In the genomic region with DNA sequence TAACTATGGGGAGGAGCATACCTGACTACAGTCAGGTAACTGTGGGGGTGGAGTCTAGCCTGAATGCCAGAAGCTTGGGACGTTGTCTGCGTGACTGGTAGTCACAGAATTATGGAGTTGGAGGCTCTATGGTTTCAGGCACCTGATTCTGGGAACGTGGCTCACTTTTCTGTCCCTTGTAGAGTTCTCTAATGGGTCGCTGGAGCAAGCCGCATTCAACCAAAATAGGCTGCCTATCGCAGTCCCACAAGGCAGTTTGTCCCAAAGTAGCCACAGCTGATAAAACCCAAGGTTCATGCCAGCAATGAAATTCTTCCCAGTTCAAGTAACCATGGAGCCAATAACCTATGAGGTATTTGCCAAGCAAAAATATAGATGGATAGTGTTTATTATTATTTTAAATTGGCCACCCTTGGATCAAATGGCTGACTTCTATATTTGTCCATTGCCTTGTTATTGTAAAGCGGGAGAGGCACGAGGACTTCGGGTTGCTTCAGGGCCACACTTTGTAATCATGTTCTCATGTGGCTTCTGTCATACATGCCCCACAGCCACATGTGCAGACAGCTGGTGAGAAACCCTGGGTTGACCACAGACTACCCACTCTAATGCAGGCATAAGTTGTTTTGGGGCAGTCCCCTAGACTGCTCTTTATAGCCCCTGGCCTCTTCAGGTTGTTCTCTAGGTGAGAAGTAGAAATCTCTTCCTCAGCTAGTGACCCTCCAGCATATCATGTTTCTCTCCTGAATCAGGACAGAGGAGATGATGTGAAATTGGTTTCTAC, we compare ENCODE assay signal across 26 mouse cellular contexts.
A peak's percentile ranks its signal among the peaks of the same experiment; 100 is the strongest.
DNase-seq lines count a peak whose midpoint lies in the region; ATAC-seq and TF ChIP-seq lines count a peak whose summit lies in the region.
"Had no signal": no experiment of that assay in that cellular context is flagged by ENCODE, and none has a peak within 500 bp of the region (broad histone marks: within the 10 kb centered on the region; RNA-seq: fewer than 3 reads in every experiment).

No protein-coding gene starts in this region.

- H3K27me3 ChIP-seq in heart, embryonic 10.5 days (ENCODE audit: insufficient read depth, poor library complexity, severe bottlenecking): no peaks in the 10 kb centered on the region
- no peaks in the 10 kb centered on the region for H3K27me3 ChIP-seq in heart, postnatal 0 days (ENCODE audit: control insufficient read depth, insufficient read depth, low read length)
- H3K27me3 ChIP-seq: forebrain, embryonic 13.5 days; Patski had no signal

- peaks cover 8% of the 10 kb centered on the region for H3K4me1 ChIP-seq in heart, embryonic 10.5 days
- peaks cover 35% of the 10 kb centered on the region for H3K4me1 ChIP-seq in heart, postnatal 0 days (ENCODE audit: control insufficient read depth, insufficient read depth)
- H3K4me1 ChIP-seq: forebrain, embryonic 13.5 days had no signal

- no peak overlapping the region for H3K4me2 ChIP-seq in heart, postnatal 0 days (ENCODE audit: low read depth, low read length)
- H3K4me2 ChIP-seq: forebrain, embryonic 13.5 days; hindbrain, embryonic 14.5 days had no signal

- TF ChIP-seq EP300 in heart, postnatal 0 days (IDR thresholded peaks at IDR 0.05; ENCODE audit: low read depth): 0 out of 2 replicates have a peak, but pooled peaks have one; percentile 30

- TF ChIP-seq CTCF in heart, postnatal 0 days (IDR thresholded peaks at IDR 0.05; ENCODE audit: low read depth): no peak

- intact Hi-C loops in heart, postnatal 25 days (cut with DNase I): loop anchor here (10.0 kb wide), 1 partner anchor 265 kb away; no protein-coding TSS in a partner anchor

- H3K36me3 ChIP-seq in heart, embryonic 10.5 days: no peaks in the 10 kb centered on the region
- H3K36me3 ChIP-seq in heart, postnatal 0 days (replicated peaks; ENCODE audit: control insufficient read depth, insufficient read depth, low read length): no peaks in the 10 kb centered on the region
- H3K36me3 ChIP-seq: forebrain, embryonic 10.5 days; G1E had no signal

- ATAC-seq in heart, postnatal 0 days (ENCODE audit: insufficient read depth, low read depth): 0 out of 2 replicates have a peak, but pooled peaks have one; percentile 47
- ATAC-seq: activated CD4-positive, CD25-positive, alpha-beta regulatory T cell, adult 4 months; forebrain, embryonic 13.5 days; forebrain, embryonic 16.5 days; hindbrain, postnatal 0 days; inflammation-experienced regulatory T-cells, adult 6 months; intestine, embryonic 16.5 days; Patski had no signal

- H3K9ac ChIP-seq in heart, postnatal 0 days (replicated peaks; ENCODE audit: low read depth, low read length): no peak overlapping the region
- H3K9ac ChIP-seq: forebrain, embryonic 13.5 days; hindbrain, embryonic 14.5 days had no signal

- H3K4me3 ChIP-seq in heart, embryonic 10.5 days: no peak overlapping the region
- H3K4me3 ChIP-seq in heart, postnatal 0 days (ENCODE audit: low read depth, low read length): no peak overlapping the region
- H3K4me3 ChIP-seq: forebrain, embryonic 10.5 days; forebrain, embryonic 13.5 days had no signal

- peak; percentile 95 for DNase-seq in heart, adult 11 months
- DNase-seq in heart, postnatal 25 days (ENCODE audit: low spot score): no peak
- DNase-seq in heart, adult 8-10 months (ENCODE audit: low spot score): peak; percentile 35
- no peak for DNase-seq in heart, embryonic 10.5 days (ENCODE audit: low spot score)
- DNase-seq in heart, postnatal 0 days (ENCODE audit: low spot score): peak; percentile 36
- no peak for DNase-seq in T-cell, adult 2 months (ENCODE audit: low spot score)
- no peak for DNase-seq in adipocyte (ENCODE audit: low spot score)
- no peak for DNase-seq in gastrocnemius, adult 18-20 months (ENCODE audit: low spot score)
- DNase-seq: adrenal gland, postnatal 10 days; adrenal gland, postnatal 36 days; cerebellum, adult 18-20 months; cerebellum, adult 9-10 months; cerebellum, postnatal 14 days; gastrocnemius, postnatal 25 days; kidney, adult 18-20 months; kidney, adult 9 months had no signal

- H3K27ac ChIP-seq in heart, embryonic 10.5 days: no peak overlapping the region
- H3K27ac ChIP-seq in heart, postnatal 0 days (ENCODE audit: low read depth): peak overlapping the region; percentile 83
- H3K27ac ChIP-seq: forebrain, embryonic 10.5 days; forebrain, embryonic 13.5 days; hindbrain, embryonic 14.5 days; hindbrain, postnatal 0 days had no signal

- 85% methylated on average over 9 of the region's 9 CpGs for WGBS in heart, embryonic 10.5 days
- 53% methylated on average over 9 of the region's 9 CpGs for WGBS in heart, postnatal 0 days

- H3K9me3 ChIP-seq in heart, embryonic 10.5 days: no peaks in the 10 kb centered on the region
- no peaks in the 10 kb centered on the region for H3K9me3 ChIP-seq in heart, postnatal 0 days (replicated peaks; ENCODE audit: control insufficient read depth, low read length)
- H3K9me3 ChIP-seq: forebrain, embryonic 13.5 days had no signal

Comparison
In these comparisons a context has a peak if more than half of its experiments do, and no peak if none do; other contexts are left out.
1. DNase-seq: peak in heart, adult 11 months (single experiment), heart, adult 8-10 months (single experiment) and heart, postnatal 0 days (single experiment); none in heart, postnatal 25 days (single experiment), heart, embryonic 10.5 days (single experiment), T-cell, adult 2 months (single experiment), adipocyte (single experiment) and gastrocnemius, adult 18-20 months (single experiment).